10 mouse cellular contexts compared by ENCODE assay signal in genomic region chr14:114949156-114949496, GRCm38 (mm10).
DNase-seq lines count a peak whose midpoint lies in the region; ATAC-seq lines count a peak whose summit lies in the region.
"Had no signal": no experiment of that assay in that cellular context is flagged by ENCODE, and none has a peak within 500 bp of the region (broad histone marks: within the 10 kb centered on the region; RNA-seq: fewer than 3 reads in every experiment).

No protein-coding gene starts in this region.

- no peaks in the 10 kb centered on the region for H3K36me3 ChIP-seq in heart, embryonic 15.5 days
- H3K36me3 ChIP-seq in megakaryocyte, embryonic 14.5 days (replicated peaks; ENCODE audit: low read length) = no peaks in the 10 kb centered on the region

- ATAC-seq in heart, embryonic 15.5 days (replicated peaks; ENCODE audit: insufficient number of reproducible peaks, insufficient read depth, low FRiP score, low read depth) = no peak
- ATAC-seq in common myeloid progenitor, adult 5-6 weeks (replicated peaks; ENCODE audit: low read depth, poor library complexity, severe bottlenecking) = peak; percentile 6

- H3K27me3 ChIP-seq in heart, embryonic 15.5 days = no peaks in the 10 kb centered on the region
- H3K27me3 ChIP-seq in megakaryocyte, embryonic 14.5 days (replicated peaks) = no peaks in the 10 kb centered on the region

- DNase-seq in heart, postnatal 36 days = no peak
- peak; percentile 10 to 18 for DNase-seq in heart, postnatal 10 days
- DNase-seq in embryo, embryonic 9.5 days (ENCODE audit: extremely low spot score) = no peak
- no peak for DNase-seq in frontal cortex, postnatal 10 days (ENCODE audit: low spot score in 2 of 2)
- no peak for DNase-seq in gastrocnemius, postnatal 10 days
- DNase-seq: adrenal gland, postnatal 25 days had no signal

- intact Hi-C loops in heart, postnatal 36 days (cut with DNase I) = no loop called here
- intact Hi-C loops in heart, postnatal 10 days (cut with DNase I) = loop anchor here (2.0 kb wide), 1 partner anchor 92 kb away; no protein-coding TSS in a partner anchor

- H3K4me3 ChIP-seq in heart, embryonic 15.5 days = peak overlapping the region; percentile 32
- peak overlapping the region; percentile 91 for H3K4me3 ChIP-seq in megakaryocyte, embryonic 14.5 days (replicated peaks)

- 57% methylated on average over 5 of the region's 5 CpGs for whole genome bisulfite sequencing in heart, embryonic 15.5 days

- no peak overlapping the region for H3K9ac ChIP-seq in heart, embryonic 15.5 days

- peak overlapping the region; percentile 61 for H3K27ac ChIP-seq in heart, embryonic 15.5 days
- H3K27ac ChIP-seq: left cerebral cortex, adult 2 months had no signal

- no peaks in the 10 kb centered on the region for H3K9me3 ChIP-seq in heart, embryonic 15.5 days (replicated peaks)
- H3K9me3 ChIP-seq in megakaryocyte, embryonic 14.5 days = no peaks in the 10 kb centered on the region

- H3K4me2 ChIP-seq in heart, embryonic 15.5 days = peak overlapping the region; percentile 52

- H3K4me1 ChIP-seq in heart, embryonic 15.5 days (replicated peaks) = peaks cover 8% of the 10 kb centered on the region
- H3K4me1 ChIP-seq in megakaryocyte, embryonic 14.5 days = peaks cover 68% of the 10 kb centered on the region

Comparison
In these comparisons a context has a peak if more than half of its experiments do, and no peak if none do; other contexts are left out.
1. DNase-seq: peak in heart, postnatal 10 days (2 of 2); none in heart, postnatal 36 days (0 of 2), embryo, embryonic 9.5 days (single experiment), frontal cortex, postnatal 10 days (0 of 2) and gastrocnemius, postnatal 10 days (single experiment).